Mouse (Mus musculus): ENCODE data around the gene Olfr552. TPM values are rescaled to one million over a fixed set of nuclear protein-coding genes. Genes with fewer than 3 reads are reported as not detected.
"Not testable (repeated sequence)": the region's sequence is repeated elsewhere in the genome, so short reads cannot be mapped to it uniquely, and the experiment has no call there.

Olfr552 gene
- polyA plus RNA-seq, 1 experiment from 2014 or later: not detected

DNA sequence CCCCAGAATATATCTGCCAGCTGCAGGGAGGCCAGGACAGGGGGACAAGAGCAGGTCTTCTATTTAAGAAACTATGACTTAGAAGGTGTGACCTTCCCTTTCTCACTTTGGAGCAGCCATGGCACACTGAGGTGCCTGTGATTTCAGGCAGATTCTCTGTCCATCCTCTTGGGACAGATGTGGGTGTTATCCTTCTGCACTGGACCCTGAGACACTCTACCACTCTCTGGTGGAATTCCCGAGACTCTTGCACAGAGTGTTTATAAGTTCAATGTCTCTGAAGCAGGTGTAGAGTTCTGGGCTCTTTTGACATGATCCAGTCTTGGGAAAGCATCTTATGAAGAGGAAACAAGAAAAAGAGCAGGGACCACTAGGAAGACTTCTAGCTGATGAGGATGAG lies 40.6 kb downstream of the Olfr552 start, which contains the start of gene Olfr554:
Olfr554 (plus strand) TSS at position 301 of the 400 bp plus-strand sequence.
- no peak within 1 kb of the TSS for H3K9ac ChIP-seq (ENCODE audit: low read depth, low read length)
- ATAC-seq: no peak
- no peak within 1 kb of the TSS for H3K27ac ChIP-seq (ENCODE audit: low read depth, low read length)
- H3K9me3 ChIP-seq (ENCODE audit: control insufficient read depth): no peaks in the 10 kb centered on the region
- no peaks in the 10 kb centered on the region for H3K27me3 ChIP-seq (replicated peaks; ENCODE audit: control insufficient read depth, insufficient read depth, low read length)
- H3K36me3 ChIP-seq (ENCODE audit: control insufficient read depth, insufficient read depth): no peaks in the 10 kb centered on the region
- H3K4me3 ChIP-seq (ENCODE audit: low read depth, low read length): no peak within 1 kb of the TSS
- H3K4me2 ChIP-seq (replicated peaks; ENCODE audit: low read depth): no peak within 1 kb of the TSS
- no peaks in the 10 kb centered on the region for H3K4me1 ChIP-seq (replicated peaks; ENCODE audit: control insufficient read depth, insufficient read depth, low read length)
- TF ChIP-seq CTCF (IDR thresholded peaks at IDR 0.05; ENCODE audit: low read depth): no peak
- 59% methylated on average over 1 of the region's 1 CpGs for WGBS

DNA sequence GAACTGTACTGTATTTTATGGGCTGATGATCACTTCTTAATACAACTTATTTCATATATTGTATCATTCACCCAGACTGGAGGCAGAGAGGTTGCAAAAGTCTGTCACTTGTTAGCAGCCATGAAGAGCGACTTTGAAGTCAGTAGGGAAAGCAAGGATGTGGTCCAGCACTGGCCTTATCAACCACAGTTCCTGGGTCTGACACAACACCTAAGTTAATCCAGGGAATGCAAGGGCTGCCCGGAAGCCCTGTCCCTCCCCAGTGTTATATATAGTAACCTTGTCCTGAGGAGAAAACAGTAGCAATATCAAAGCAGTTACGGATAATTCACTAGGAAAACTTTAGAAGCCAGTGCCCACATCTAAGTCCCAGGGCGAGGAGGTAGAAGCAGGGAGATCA lies 47.4 kb downstream of the Olfr552 start:
- not testable (repeated sequence) for ATAC-seq; H3K36me3 ChIP-seq (ENCODE audit: control insufficient read depth, insufficient read depth); H3K4me3 ChIP-seq (ENCODE audit: low read depth, low read length); H3K4me1 ChIP-seq (replicated peaks; ENCODE audit: control insufficient read depth, insufficient read depth, low read length); H3K9me3 ChIP-seq (ENCODE audit: control insufficient read depth); H3K4me2 ChIP-seq (replicated peaks; ENCODE audit: low read depth); H3K27me3 ChIP-seq (replicated peaks; ENCODE audit: control insufficient read depth, insufficient read depth, low read length); H3K9ac ChIP-seq (ENCODE audit: low read depth, low read length); H3K27ac ChIP-seq (ENCODE audit: low read depth, low read length)
- WGBS: 78% methylated on average over 3 of the region's 4 CpGs

Other genes starting within 250 kb of the Olfr552 start
- gene Rrm1, start 156.1 kb upstream of the Olfr552 start, polyA plus RNA-seq (2015; fragmentation: Nextera tagmentation; extraction: Ambion mirVana): 22.7 and 23.4 TPM in 2 replicates
- not detected in 2 replicates for gene Olfr543, start 116.1 kb upstream of the Olfr552 start, polyA plus RNA-seq (2015; fragmentation: Nextera tagmentation; extraction: Ambion mirVana)
- gene Olfr544, start 109.5 kb upstream of the Olfr552 start, polyA plus RNA-seq (2015; fragmentation: Nextera tagmentation; extraction: Ambion mirVana): 0.04 TPM in 1 of 2 replicates, not detected in the other
- gene Olfr545, start 98.2 kb upstream of the Olfr552 start, polyA plus RNA-seq (2015; fragmentation: Nextera tagmentation; extraction: Ambion mirVana): not detected in 2 replicates
- gene Olfr547, start 63.0 kb upstream of the Olfr552 start, polyA plus RNA-seq (2015; fragmentation: Nextera tagmentation; extraction: Ambion mirVana): not detected in 2 replicates
- gene Olfr548-ps1, start 56.9 kb upstream of the Olfr552 start, polyA plus RNA-seq (2015; fragmentation: Nextera tagmentation; extraction: Ambion mirVana): not detected in 2 replicates
- gene Olfr549, start 47.9 kb upstream of the Olfr552 start, polyA plus RNA-seq (2015; fragmentation: Nextera tagmentation; extraction: Ambion mirVana): not detected in 2 replicates
- 0.48 and 0.66 TPM in 2 replicates for gene Trim21, start 32.3 kb upstream of the Olfr552 start, polyA plus RNA-seq (2015; fragmentation: Nextera tagmentation; extraction: Ambion mirVana)
- gene Olfr550, start 26.3 kb upstream of the Olfr552 start, polyA plus RNA-seq (2015; fragmentation: Nextera tagmentation; extraction: Ambion mirVana): not detected in 2 replicates
- not detected in 2 replicates for gene Olfr551, start 5.9 kb upstream of the Olfr552 start, polyA plus RNA-seq (2015; fragmentation: Nextera tagmentation; extraction: Ambion mirVana)
- not detected in 2 replicates for gene Olfr553, start 20.4 kb downstream of the Olfr552 start, polyA plus RNA-seq (2015; fragmentation: Nextera tagmentation; extraction: Ambion mirVana)
- not detected in 2 replicates for gene Olfr554, start 40.7 kb downstream of the Olfr552 start, polyA plus RNA-seq (2015; fragmentation: Nextera tagmentation; extraction: Ambion mirVana)
- not detected in 2 replicates for gene Olfr555, start 61.1 kb downstream of the Olfr552 start, polyA plus RNA-seq (2015; fragmentation: Nextera tagmentation; extraction: Ambion mirVana)
- gene Olfr556, start 67.1 kb downstream of the Olfr552 start, polyA plus RNA-seq (2015; fragmentation: Nextera tagmentation; extraction: Ambion mirVana): not detected in 2 replicates
- gene Trim68, start 89.6 kb downstream of the Olfr552 start, polyA plus RNA-seq (2015; fragmentation: Nextera tagmentation; extraction: Ambion mirVana): 3.6 and 4.3 TPM in 2 replicates
- gene Olfr557, start 98.1 kb downstream of the Olfr552 start, polyA plus RNA-seq (2015; fragmentation: Nextera tagmentation; extraction: Ambion mirVana): not detected in 2 replicates
- 0.38 and 0.48 TPM in 2 replicates for gene Olfr558, start 104.4 kb downstream of the Olfr552 start, polyA plus RNA-seq (2015; fragmentation: Nextera tagmentation; extraction: Ambion mirVana)
- gene Olfr33, start 121.3 kb downstream of the Olfr552 start, polyA plus RNA-seq (2015; fragmentation: Nextera tagmentation; extraction: Ambion mirVana): not detected in 2 replicates
- not detected in 2 replicates for gene Olfr559, start 129.7 kb downstream of the Olfr552 start, polyA plus RNA-seq (2015; fragmentation: Nextera tagmentation; extraction: Ambion mirVana)
- gene Olfr560, start 161.6 kb downstream of the Olfr552 start, polyA plus RNA-seq (2015; fragmentation: Nextera tagmentation; extraction: Ambion mirVana): not detected in 2 replicates
- gene Olfr78, start 161.7 kb downstream of the Olfr552 start, polyA plus RNA-seq (2015; fragmentation: Nextera tagmentation; extraction: Ambion mirVana): 0.12 and 0.23 TPM in 2 replicates
- gene Olfr561, start 173.5 kb downstream of the Olfr552 start, polyA plus RNA-seq (2015; fragmentation: Nextera tagmentation; extraction: Ambion mirVana): not detected in 2 replicates
- gene Olfr564, start 205.7 kb downstream of the Olfr552 start, polyA plus RNA-seq (2015; fragmentation: Nextera tagmentation; extraction: Ambion mirVana): not detected in 2 replicates

Data from intestine, postnatal 0 days (tissue).